Mouse (Mus musculus): ENCODE measurements around the gene Gm47841.

The Gm47841 gene

DNA sequence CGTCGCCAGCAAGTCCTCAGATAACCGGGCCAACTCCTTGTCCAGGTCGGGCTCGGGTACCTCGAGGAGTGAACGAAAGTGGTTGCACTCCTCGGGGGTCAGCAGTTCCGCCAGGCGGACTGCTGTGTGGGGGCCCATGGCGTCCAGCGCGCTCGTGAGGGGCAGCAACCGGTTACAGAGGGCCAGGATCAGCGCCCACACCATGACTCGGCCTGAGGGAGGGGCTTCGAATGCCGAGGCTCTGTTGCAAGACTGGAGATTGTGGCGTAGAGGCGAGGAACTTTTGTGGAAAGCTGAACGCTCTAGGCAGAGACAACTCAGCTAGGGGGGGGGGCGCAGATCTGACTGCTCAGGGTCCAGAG lies at the start of gene Gm47841:
Gm47841 (minus strand) TSS at position 204 of the 362 bp plus-strand sequence.
- no peak for TF ChIP-seq CTCF (conservative IDR thresholded peaks at IDR 0.05; ENCODE audit: low read length)
- TF ChIP-seq NANOG (IDR thresholded peaks at IDR 0.05; ENCODE audit: borderline replicate concordance, low read length), result no peak
- no peak for TF ChIP-seq POU5F1 (IDR thresholded peaks at IDR 0.05; ENCODE audit: borderline replicate concordance, low read length)
- Histone ChIP-seq H3K9me3 (ENCODE audit: low read length) (peaks cover 24% of the 10 kb centered on the region), H3K27me3 (ENCODE audit: insufficient read depth, low read length) (peaks cover 93% of the 10 kb centered on the region), H3K36me3 (ENCODE audit: insufficient read depth, low read length) (no peaks in the 10 kb centered on the region), H3K4me3 (replicated peaks; ENCODE audit: low read length) (peak within 1 kb of the TSS; percentile 74), H3K4me1 (replicated peaks; ENCODE audit: low read depth, low read length) (peaks cover 20% of the 10 kb centered on the region)

- Histone ChIP-seq H3K4me1 (replicated peaks; ENCODE audit: low read depth, low read length) (peaks cover 84% of the 10 kb centered on the region), H3K4me3 (replicated peaks; ENCODE audit: low read length) (peak overlapping the region; percentile 73), H3K36me3 (ENCODE audit: insufficient read depth, low read length) (no peaks in the 10 kb centered on the region), H3K9me3 (ENCODE audit: low read length) (no peaks in the 10 kb centered on the region), H3K27me3 (ENCODE audit: insufficient read depth, low read length) (peaks cover 23% of the 10 kb centered on the region)
- TF ChIP-seq CTCF (conservative IDR thresholded peaks at IDR 0.05; ENCODE audit: low read length) (no peak), NANOG (IDR thresholded peaks at IDR 0.05; ENCODE audit: borderline replicate concordance, low read length) (no peak), POU5F1 (IDR thresholded peaks at IDR 0.05; ENCODE audit: borderline replicate concordance, low read length) (no peak)
Measured at GRCm38 (mm10) chr15:101095392-101095791, 48.2 kb upstream of the Gm47841 start.

DNA sequence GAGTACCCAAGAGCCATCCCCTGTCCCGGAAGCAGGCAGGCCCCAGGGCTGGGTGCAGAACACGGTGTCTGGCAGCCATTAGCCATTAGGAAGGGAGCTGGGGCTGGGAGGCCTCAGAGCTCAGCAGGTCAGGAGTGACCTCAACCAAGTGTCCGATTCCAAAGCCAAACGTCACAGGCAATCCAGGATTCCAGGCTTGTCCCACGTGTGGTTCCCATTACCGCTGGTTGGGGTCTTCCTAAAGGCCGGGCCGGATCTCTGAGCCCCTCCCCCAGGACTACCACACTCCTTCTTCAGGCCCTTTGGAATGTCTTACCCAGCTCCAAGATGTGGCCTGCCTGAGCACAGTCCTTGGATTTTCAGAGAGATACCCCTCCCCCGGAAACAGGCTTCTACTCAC lies 47.8 kb upstream of the Gm47841 start:
- TF ChIP-seq POU5F1 (IDR thresholded peaks at IDR 0.05; ENCODE audit: borderline replicate concordance, low read length) (no peak), CTCF (conservative IDR thresholded peaks at IDR 0.05; ENCODE audit: low read length) (no peak), NANOG (IDR thresholded peaks at IDR 0.05; ENCODE audit: borderline replicate concordance, low read length) (no peak)
- no peaks in the 10 kb centered on the region for H3K9me3 ChIP-seq (ENCODE audit: low read length)

DNA sequence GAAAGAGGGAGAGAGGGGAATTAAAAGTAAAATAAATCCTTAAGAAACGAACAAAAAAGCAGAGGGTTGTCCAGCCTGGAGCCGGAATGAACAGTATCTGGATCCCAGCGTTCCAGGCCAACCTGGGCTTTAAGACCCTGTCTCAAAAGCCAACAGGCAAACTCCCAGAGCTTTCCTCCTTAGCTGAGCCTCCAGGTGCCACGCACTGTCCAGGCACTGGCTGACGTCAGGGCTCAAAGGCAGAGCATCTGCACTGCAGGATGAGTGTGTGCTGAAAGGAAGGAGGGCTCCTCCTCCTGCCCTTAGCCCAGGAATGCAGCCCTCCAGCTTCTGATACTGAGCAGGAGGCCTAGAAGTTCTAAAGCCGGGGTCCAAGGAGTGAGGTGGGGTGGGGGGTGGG lies 46.8 kb upstream of the Gm47841 start:
- Histone ChIP-seq H3K27me3 (ENCODE audit: insufficient read depth, low read length) (peaks cover 21% of the 10 kb centered on the region), H3K36me3 (ENCODE audit: insufficient read depth, low read length) (no peaks in the 10 kb centered on the region), H3K4me1 (replicated peaks; ENCODE audit: low read depth, low read length) (peaks cover 79% of the 10 kb centered on the region), H3K9me3 (ENCODE audit: low read length) (no peaks in the 10 kb centered on the region), H3K4me3 (replicated peaks; ENCODE audit: low read length) (peak overlapping the region; percentile 73)
- TF ChIP-seq POU5F1 (IDR thresholded peaks at IDR 0.05; ENCODE audit: borderline replicate concordance, low read length) (no peak), CTCF (conservative IDR thresholded peaks at IDR 0.05; ENCODE audit: low read length) (no peak), NANOG (IDR thresholded peaks at IDR 0.05; ENCODE audit: borderline replicate concordance, low read length) (no peak)

More for the DNA sequence above, 47.8 kb upstream of the Gm47841 start:
- H3K36me3 ChIP-seq (ENCODE audit: insufficient read depth, low read length), result no peaks in the 10 kb centered on the region
- H3K4me1 ChIP-seq (replicated peaks; ENCODE audit: low read depth, low read length), result peaks cover 85% of the 10 kb centered on the region
- peak overlapping the region; percentile 73 for H3K4me3 ChIP-seq (replicated peaks; ENCODE audit: low read length)
- peaks cover 27% of the 10 kb centered on the region for H3K27me3 ChIP-seq (ENCODE audit: insufficient read depth, low read length)

DNA sequence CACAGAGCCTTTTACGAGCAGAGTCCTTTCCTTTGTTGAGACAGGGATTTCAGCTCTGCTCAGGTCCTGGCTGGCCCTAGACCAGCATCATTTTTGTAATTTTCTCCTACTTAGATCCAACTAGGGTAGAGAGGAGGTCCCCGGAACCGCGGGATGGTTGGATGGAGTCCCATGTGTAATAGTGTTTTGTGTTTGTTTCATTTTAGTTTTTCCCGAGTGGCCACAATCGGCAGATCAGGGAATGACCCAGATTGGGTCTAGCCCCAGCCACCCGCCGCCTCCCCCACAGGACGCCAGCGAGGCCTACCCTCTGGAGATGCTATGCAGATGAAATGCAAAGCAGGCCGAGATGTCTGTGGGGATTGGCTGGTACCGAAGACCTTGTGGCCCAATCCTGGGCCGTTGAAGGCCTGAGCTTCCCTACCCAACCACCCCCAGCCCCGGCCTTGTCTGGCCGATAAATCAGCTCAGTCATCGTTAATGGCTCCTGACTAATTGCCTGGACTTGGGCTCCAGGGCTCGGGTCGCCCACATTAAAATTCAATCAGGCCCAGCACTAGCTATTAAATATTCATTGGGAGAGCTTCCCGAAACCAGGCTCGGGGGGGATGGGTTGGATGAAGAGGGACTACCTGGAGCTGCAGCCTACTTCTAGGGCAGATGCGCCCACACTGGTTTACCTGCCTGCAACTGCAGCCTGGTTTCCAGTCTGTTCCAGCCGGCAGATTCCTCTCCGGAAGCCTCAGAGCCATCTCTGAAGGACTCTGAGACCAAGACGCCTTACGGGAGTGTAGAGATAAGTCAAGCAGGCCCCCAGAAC lies 45.8 kb upstream of the Gm47841 start:
- Histone ChIP-seq H3K4me3 (replicated peaks; ENCODE audit: low read length) (peak overlapping the region; percentile 73), H3K4me1 (replicated peaks; ENCODE audit: low read depth, low read length) (peaks cover 77% of the 10 kb centered on the region), H3K9me3 (ENCODE audit: low read length) (no peaks in the 10 kb centered on the region), H3K27me3 (ENCODE audit: insufficient read depth, low read length) (peaks cover 13% of the 10 kb centered on the region), H3K36me3 (ENCODE audit: insufficient read depth, low read length) (no peaks in the 10 kb centered on the region)
- no peak for TF ChIP-seq CTCF (conservative IDR thresholded peaks at IDR 0.05; ENCODE audit: low read length)
- no peak for TF ChIP-seq NANOG (IDR thresholded peaks at IDR 0.05; ENCODE audit: borderline replicate concordance, low read length)
- TF ChIP-seq POU5F1 (IDR thresholded peaks at IDR 0.05; ENCODE audit: borderline replicate concordance, low read length), result no peak

- peaks cover 11% of the 10 kb centered on the region; the same call in 1 of the 2 replicates for H3K27me3 ChIP-seq (ENCODE audit: insufficient read depth, low read length)
- H3K9me3 ChIP-seq (ENCODE audit: low read length), result no peaks in the 10 kb centered on the region
- TF ChIP-seq POU5F1 (IDR thresholded peaks at IDR 0.05; ENCODE audit: borderline replicate concordance, low read length) (no peak), NANOG (IDR thresholded peaks at IDR 0.05; ENCODE audit: borderline replicate concordance, low read length) (no peak), CTCF (conservative IDR thresholded peaks at IDR 0.05; ENCODE audit: low read length) (no peak)
- H3K4me1 ChIP-seq (replicated peaks; ENCODE audit: low read depth, low read length), result peaks cover 69% of the 10 kb centered on the region
- H3K36me3 ChIP-seq (ENCODE audit: insufficient read depth, low read length), result no peaks in the 10 kb centered on the region
- H3K4me3 ChIP-seq (replicated peaks; ENCODE audit: low read length), result peak overlapping the region; percentile 73
Measured at GRCm38 (mm10) chr15:101092121-101092828, 45.1 kb upstream of the Gm47841 start.

GRCm38 (mm10) chr15:101091551-101091950 lies 44.4 kb upstream of the Gm47841 start:
- H3K9me3 ChIP-seq (ENCODE audit: low read length), result no peaks in the 10 kb centered on the region
- TF ChIP-seq NANOG (IDR thresholded peaks at IDR 0.05; ENCODE audit: borderline replicate concordance, low read length) (no peak), POU5F1 (IDR thresholded peaks at IDR 0.05; ENCODE audit: borderline replicate concordance, low read length) (no peak), CTCF (conservative IDR thresholded peaks at IDR 0.05; ENCODE audit: low read length) (no peak)
- no peaks in the 10 kb centered on the region for H3K36me3 ChIP-seq (ENCODE audit: insufficient read depth, low read length)
- peaks cover 62% of the 10 kb centered on the region for H3K4me1 ChIP-seq (replicated peaks; ENCODE audit: low read depth, low read length)
- peaks cover 16% of the 10 kb centered on the region; the same call in 1 of the 2 replicates for H3K27me3 ChIP-seq (ENCODE audit: insufficient read depth, low read length)
- H3K4me3 ChIP-seq (replicated peaks; ENCODE audit: low read length), result no peak overlapping the region

GRCm38 (mm10) chr15:101088291-101088690 lies 41.1 kb upstream of the Gm47841 start:
- H3K4me3 ChIP-seq (replicated peaks; ENCODE audit: low read length), result no peak overlapping the region
- H3K9me3 ChIP-seq (ENCODE audit: low read length), result no peaks in the 10 kb centered on the region
- H3K4me1 ChIP-seq (replicated peaks; ENCODE audit: low read depth, low read length), result peaks cover 46% of the 10 kb centered on the region
- peaks cover 22% of the 10 kb centered on the region for H3K27me3 ChIP-seq (ENCODE audit: insufficient read depth, low read length)
- no peaks in the 10 kb centered on the region for H3K36me3 ChIP-seq (ENCODE audit: insufficient read depth, low read length)
- no peak for TF ChIP-seq POU5F1 (IDR thresholded peaks at IDR 0.05; ENCODE audit: borderline replicate concordance, low read length)
- TF ChIP-seq CTCF (conservative IDR thresholded peaks at IDR 0.05; ENCODE audit: low read length), result no peak
- TF ChIP-seq NANOG (IDR thresholded peaks at IDR 0.05; ENCODE audit: borderline replicate concordance, low read length), result no peak
